Mouse (Mus musculus) Patski (cell line): ENCODE data around the gene Atp11c. TPM values are rescaled to one million over a fixed set of nuclear protein-coding genes. Genes with fewer than 3 reads are reported as not detected.

ENCODE experiments used
- ATAC-seq: fragments of 100-300 bp; one replicate; pipeline ENCODE4 v1.8.0; 2021
- CTCF ChIA-PET: fragments of 350-600 bp; sonication (Branson Sonifier 250); formaldehyde crosslinking; loops from one replicate; lab custom pipeline; 2022; ENCODE audit warnings: inconsistent platforms; lab: Charles Lee
- POLR2A ChIA-PET: fragments of 350-600 bp; sonication (Branson Sonifier 250); formaldehyde crosslinking; loops from one replicate; lab custom pipeline; 2022; ENCODE audit warnings: antibody characterized with exemption, inconsistent platforms; lab: Charles Lee
- DNase-seq: peaks from one replicate; pipeline ENCODE4 v3.0.0-alpha.2; 2011; ENCODE audit warnings: low read depth, low spot score
- H3K27me3 ChIP-seq: fragments of 371-371 bp; one replicate; pipeline ENCODE4 v1.5.1; 2021
- CTCF ChIP-seq: fragments of 100-300 bp; IDR thresholded peaks from one replicate; pipeline ENCODE4 v1.5.1; 2021
- in situ Hi-C: fragments of 300-500 bp; cut with MboI; formaldehyde crosslinking; loops from 3 replicates; pipeline ENCODE4 v1.11.1; 2018; ENCODE audit warnings: low pct_unique_long_range_greater_than_20kb, mixed read lengths
- polyA plus RNA-seq: library from polyadenylated mRNA; unstranded; gene quantifications from one replicate; pipeline ENCODE4 v1.2.3, GENCODE M21; 2021

The Atp11c gene
- polyA plus RNA-seq, 1 experiment from 2014 or later: 6.5 TPM

GRCm38 (mm10) chrX:60182611-60183010 is 409.9 kb downstream of the Atp11c start:
- POLR2A ChIA-PET: no interaction called here
- in situ Hi-C loops: no loop called here
- ATAC-seq: no peak
- peaks cover 24% of the 10 kb centered on the region for H3K27me3 ChIP-seq
- CTCF ChIA-PET: no interaction called here
- DNase-seq: no peak
- TF ChIP-seq CTCF: no peak

DNA sequence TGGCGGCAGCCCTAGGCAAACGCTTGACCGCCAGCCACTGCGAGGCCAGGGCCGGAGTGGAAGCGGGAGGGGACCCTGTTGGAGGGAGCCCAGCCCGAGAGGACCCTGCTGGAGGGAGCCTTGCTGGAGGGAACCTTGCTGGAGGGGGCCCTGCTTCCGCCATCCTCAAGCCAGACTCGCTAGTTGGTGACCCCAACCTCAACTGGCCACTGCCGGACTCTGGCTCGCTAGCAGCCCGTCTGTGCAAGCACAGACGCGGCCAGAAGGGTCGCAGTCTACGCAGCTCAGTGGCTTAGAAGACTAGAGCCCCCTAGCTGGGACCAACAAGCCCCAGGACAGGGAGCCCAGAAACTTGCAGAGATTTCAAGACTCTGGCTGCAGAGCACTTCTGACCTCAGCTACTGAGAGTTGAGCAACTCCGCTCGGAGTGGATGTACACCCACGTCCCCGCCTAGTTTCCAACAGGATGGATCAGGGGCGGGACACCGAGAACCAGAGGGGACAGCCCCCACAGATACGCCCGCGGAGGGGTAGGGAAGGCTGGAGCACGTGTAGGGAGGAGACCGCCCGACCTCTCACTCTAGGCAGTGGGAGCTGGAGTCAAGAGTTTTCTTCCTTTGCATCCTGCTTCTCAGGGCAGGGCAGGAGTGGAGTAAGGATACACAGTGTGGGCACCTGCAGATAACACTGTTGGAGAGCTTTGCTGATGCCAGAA is 413.6 kb downstream of the Atp11c start, which contains the start of gene Mcf2:
Gene Mcf2, minus strand, starts transcription at position 346 of the 715 bp plus-strand sequence.
- DNase-seq: no peak
- in situ Hi-C loops: no loop called here

GRCm38 (mm10) chrX:60178025-60178743 is 414.3 kb downstream of the Atp11c start:
- TF ChIP-seq CTCF: no peak
- POLR2A ChIA-PET: no interaction called here
- no peak for DNase-seq
- peaks cover 42% of the 10 kb centered on the region for H3K27me3 ChIP-seq
- CTCF ChIA-PET: no interaction called here
- in situ Hi-C loops: no loop called here
- ATAC-seq: no peak

More for the DNA sequence above, 413.6 kb downstream of the Atp11c start, which contains the start of gene Mcf2:
- ChIA-PET POLR2A (no interaction called here), CTCF (no interaction called here)
- TF ChIP-seq CTCF: no peak
- ATAC-seq: no peak
- peaks cover 35% of the 10 kb centered on the region for H3K27me3 ChIP-seq

Other genes starting within 250 kb of the Atp11c start
- gene Gm7073, start 53.4 kb downstream of the Atp11c start, polyA plus RNA-seq: not detected